Mouse (Mus musculus) liver, embryonic 11.5 days (tissue): ENCODE results near the gene Nos1. TPM values are rescaled to one million over a fixed set of nuclear protein-coding genes. Genes with fewer than 3 reads are reported as not detected.

Experiments
- ATAC-seq: fragments of 200-750 bp; cut with Nextera tagmentation; replicated peaks from 2 replicates; pipeline ENCODE4 v1.8.0; 2017; ENCODE audit warnings: moderate number of reproducible peaks, mild to moderate bottlenecking, moderate TSS enrichment, moderate library complexity; ENCODE audit not compliant: low FRiP score
- DNase-seq: peaks from one replicate; pipeline ENCODE4 v3.0.0-alpha.2; 2017; ENCODE audit warnings: low spot score
- H3K27ac ChIP-seq: fragments of 300-500 bp; sonication (generic); 2 replicates; pipeline ENCODE4 v1.5.1; 2014; ENCODE audit warnings: mild to moderate bottlenecking, low read depth, low read length, control low read depth
- H3K27me3 ChIP-seq: fragments of 300-500 bp; sonication (generic); replicated peaks from 2 replicates; pipeline ENCODE4 v1.6.1; 2014; ENCODE audit warnings: low read length, mixed read lengths; ENCODE audit not compliant: control insufficient read depth, insufficient read depth
- H3K36me3 ChIP-seq: fragments of 300-500 bp; sonication (generic); 2 replicates; pipeline ENCODE4 v1.6.1; 2014; ENCODE audit warnings: mild to moderate bottlenecking, low read length, moderate library complexity, mixed read lengths; ENCODE audit not compliant: control insufficient read depth, insufficient read depth
- H3K4me1 ChIP-seq: fragments of 300-500 bp; sonication (generic); replicated peaks from 2 replicates; pipeline ENCODE4 v1.6.1; 2014; ENCODE audit warnings: low read length, mixed read lengths; ENCODE audit not compliant: control insufficient read depth, insufficient read depth
- H3K4me2 ChIP-seq: fragments of 300-500 bp; sonication (generic); 2 replicates; pipeline ENCODE4 v1.6.1; 2014; ENCODE audit warnings: mild to moderate bottlenecking, control low read depth, moderate library complexity
- H3K4me3 ChIP-seq: fragments of 300-500 bp; sonication (generic); 2 replicates; pipeline ENCODE4 v1.5.1; 2014; ENCODE audit warnings: low read depth, low read length, control low read depth
- H3K9ac ChIP-seq: fragments of 300-500 bp; sonication (generic); 2 replicates; pipeline ENCODE4 v1.6.1; 2014; ENCODE audit warnings: low read depth, low read length, control low read depth
- H3K9me3 ChIP-seq: fragments of 300-500 bp; sonication (generic); 2 replicates; pipeline ENCODE4 v1.6.1; 2016; ENCODE audit warnings: low read length, inconsistent platforms, mixed read lengths; ENCODE audit not compliant: control insufficient read depth
- WGBS: fragments of 180-500 bp; shearing (Covaris S2); extraction: QIAGEN DNeasy Blood & Tissue Kit; methylation state at CpG from one replicate; pipeline ENCODE4 v1.1.7; 2014; 5-methylcytosine and 5-hydroxymethylcytosine counted together
- polyA plus RNA-seq: library from polyadenylated mRNA; unstranded; fragments of >200 nt; fragmentation: Nextera tagmentation; extraction: Ambion mirVana; gene quantifications from 2 replicates; pipeline ENCODE4 v1.2.1, GENCODE M21; 2014

The Nos1 gene
- polyA plus RNA-seq: 0.01 TPM in 1 of 2 replicates, not detected in the other

DNA sequence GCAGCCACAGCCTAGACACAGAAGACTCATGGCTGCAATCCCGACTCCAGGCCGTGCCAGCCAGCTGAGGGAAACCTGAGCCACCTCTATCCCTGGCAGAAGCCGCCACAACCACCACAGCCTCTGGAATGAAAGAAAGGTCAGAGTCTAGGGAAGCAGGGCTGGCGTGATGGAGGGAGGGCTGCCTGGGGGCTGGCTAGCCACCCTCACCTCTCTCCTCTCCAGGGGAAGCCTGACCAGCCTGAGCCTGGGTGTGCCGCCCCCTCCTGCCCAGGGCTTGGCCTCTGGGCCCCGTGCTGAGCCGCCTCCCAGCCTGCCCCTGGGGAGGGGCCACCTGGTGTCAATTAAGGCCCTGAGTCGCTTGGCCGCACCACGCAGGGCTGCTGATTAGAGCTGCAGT, at the start of gene Nos1:
Gene Nos1 (plus strand): TSS at position 352 of the 400 bp plus-strand sequence.
- Histone ChIP-seq H3K9ac (no peak within 1 kb of the TSS), H3K4me3 (no peak within 1 kb of the TSS), H3K4me1 (no peaks in the 10 kb centered on the region), H3K4me2 (no peak within 1 kb of the TSS), H3K27me3 (no peaks in the 10 kb centered on the region), H3K36me3 (no peaks in the 10 kb centered on the region), H3K9me3 (no peaks in the 10 kb centered on the region), H3K27ac (no peak within 1 kb of the TSS)
- ATAC-seq: no peak
- 31% methylated on average over 10 of the region's 10 CpGs for WGBS
- no peak for DNase-seq

DNA sequence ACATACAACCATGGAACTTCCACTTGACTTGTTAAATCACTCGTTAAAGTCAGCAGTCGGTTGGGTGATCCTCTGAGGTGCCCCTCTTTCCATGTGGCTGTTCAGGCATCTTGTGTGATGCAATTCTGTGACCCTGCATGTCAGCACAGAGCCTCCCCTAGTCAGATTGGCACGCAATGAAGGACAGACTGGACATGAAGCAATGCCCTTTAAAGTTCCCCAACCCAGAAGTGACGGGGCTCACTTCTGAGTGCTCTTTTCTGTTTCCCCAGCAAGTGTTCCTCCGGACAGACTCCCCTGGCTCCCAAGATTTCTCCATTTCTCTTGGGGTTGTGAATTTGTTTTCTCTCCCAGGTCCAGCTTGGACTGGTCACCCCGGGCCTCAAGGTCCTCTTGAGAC, 49.5 kb upstream of the Nos1 start:
- Histone ChIP-seq H3K9ac (no peak overlapping the region), H3K9me3 (no peaks in the 10 kb centered on the region), H3K36me3 (no peaks in the 10 kb centered on the region), H3K27ac (no peak overlapping the region), H3K4me3 (no peak overlapping the region), H3K4me2 (no peak overlapping the region), H3K27me3 (no peaks in the 10 kb centered on the region), H3K4me1 (no peaks in the 10 kb centered on the region)
- DNase-seq: no peak
- WGBS: 66% methylated on average over 6 of the region's 6 CpGs
- no peak for ATAC-seq

DNA sequence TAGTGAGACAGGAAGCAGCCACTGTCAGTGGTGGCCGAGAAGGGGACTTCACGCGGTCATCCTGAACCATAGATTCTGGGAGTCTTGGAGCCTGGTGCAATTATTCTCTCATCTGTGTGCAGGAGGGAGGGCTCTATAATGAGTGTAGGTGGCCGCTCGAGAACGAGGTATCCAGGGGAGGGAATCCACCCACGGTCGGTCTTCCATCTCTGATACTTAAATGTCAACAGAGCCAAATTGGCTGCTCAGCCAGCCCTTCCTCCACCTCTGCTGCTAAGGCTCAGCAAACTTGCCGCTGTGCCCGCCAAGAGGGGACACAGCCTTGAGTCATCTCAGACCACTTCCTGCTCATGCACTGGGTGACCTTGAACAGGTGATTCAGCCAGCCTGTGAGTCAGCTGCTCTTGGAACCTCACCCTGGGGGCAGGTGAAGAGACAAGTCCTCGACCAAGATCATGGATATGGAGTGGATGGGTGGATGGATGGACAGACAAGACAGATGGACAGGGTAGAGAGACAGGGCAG, 36.1 kb upstream of the Nos1 start:
- ATAC-seq (no peak), DNase-seq (no peak)
- no peaks in the 10 kb centered on the region for H3K4me1 ChIP-seq
- H3K27ac ChIP-seq: no peak overlapping the region
- no peaks in the 10 kb centered on the region for H3K27me3 ChIP-seq
- no peaks in the 10 kb centered on the region for H3K36me3 ChIP-seq
- H3K9ac ChIP-seq: no peak overlapping the region
- 54% methylated on average over 11 of the region's 11 CpGs for WGBS
- no peak overlapping the region for H3K4me2 ChIP-seq
- H3K9me3 ChIP-seq: no peaks in the 10 kb centered on the region
- H3K4me3 ChIP-seq: no peak overlapping the region

DNA sequence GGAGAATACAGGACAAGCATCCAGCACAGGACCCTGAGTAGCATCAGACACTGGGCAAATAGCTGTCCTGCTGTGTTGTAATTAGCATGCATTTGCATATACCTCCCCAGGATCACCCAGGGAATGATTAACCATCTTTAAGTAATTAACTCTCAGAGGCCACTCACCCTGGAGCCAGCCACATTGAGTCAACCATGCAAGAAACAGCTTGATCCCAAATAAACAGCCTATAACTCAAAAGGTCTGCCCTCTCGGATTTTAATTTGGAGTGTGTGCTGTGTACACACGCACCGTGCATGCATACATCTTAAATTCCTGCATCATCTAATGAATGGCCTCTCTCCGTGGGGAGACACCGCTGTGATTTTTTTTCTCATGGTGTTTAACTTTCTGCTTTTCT, 31.5 kb upstream of the Nos1 start:
- no peaks in the 10 kb centered on the region for H3K9me3 ChIP-seq
- no peak overlapping the region for H3K4me2 ChIP-seq
- no peaks in the 10 kb centered on the region for H3K4me1 ChIP-seq
- no peaks in the 10 kb centered on the region for H3K27me3 ChIP-seq
- H3K4me3 ChIP-seq: no peak overlapping the region
- no peak overlapping the region for H3K27ac ChIP-seq
- DNase-seq (no peak), ATAC-seq (no peak)
- no peaks in the 10 kb centered on the region for H3K36me3 ChIP-seq
- WGBS: 45% methylated on average over 5 of the region's 5 CpGs
- no peak overlapping the region for H3K9ac ChIP-seq

DNA sequence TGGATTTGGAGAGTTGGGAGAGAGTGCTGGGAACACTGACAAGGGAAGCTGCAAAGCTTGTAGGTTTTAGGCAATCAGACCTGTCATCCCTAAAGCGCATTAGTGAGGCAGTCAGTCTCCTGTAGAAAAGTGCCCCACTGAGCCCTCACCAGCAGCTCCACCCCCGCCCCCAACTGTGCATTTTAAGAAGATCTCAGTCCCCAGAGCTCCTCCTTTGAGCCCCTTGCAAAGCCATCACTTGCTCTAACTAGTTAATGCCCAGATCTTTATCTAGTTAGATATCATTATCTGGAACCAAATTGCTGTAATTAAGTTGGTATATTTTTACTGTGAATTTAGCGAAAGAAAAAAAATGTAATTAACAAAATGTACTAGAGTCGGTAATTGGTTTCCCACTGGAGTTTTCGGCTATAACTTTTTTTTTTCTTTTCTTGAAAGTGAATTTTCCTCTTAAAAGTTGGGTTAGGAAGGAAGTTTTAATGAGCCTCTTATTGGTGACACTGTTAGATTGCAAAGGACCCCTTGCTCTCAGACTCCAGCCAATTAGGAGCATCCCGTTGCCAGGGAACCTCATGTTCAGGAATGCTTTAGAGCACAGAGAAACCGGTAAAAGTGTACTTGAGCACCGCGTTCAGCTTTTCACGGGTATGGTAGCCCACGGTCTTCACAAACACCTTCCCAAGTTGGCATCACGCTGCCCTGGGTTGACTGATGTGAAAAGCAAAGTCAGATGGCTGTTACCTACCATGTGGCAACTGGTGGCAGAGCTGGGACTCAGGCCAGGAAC, 22.9 kb upstream of the Nos1 start:
- H3K4me2 ChIP-seq: no peak overlapping the region
- no peak overlapping the region for H3K27ac ChIP-seq
- DNase-seq (no peak), ATAC-seq (no peak)
- 47% methylated on average over 12 of the region's 12 CpGs for WGBS
- no peaks in the 10 kb centered on the region for H3K4me1 ChIP-seq
- no peak overlapping the region for H3K9ac ChIP-seq
- no peak overlapping the region for H3K4me3 ChIP-seq
- no peaks in the 10 kb centered on the region for H3K9me3 ChIP-seq
- H3K36me3 ChIP-seq: no peaks in the 10 kb centered on the region
- H3K27me3 ChIP-seq: no peaks in the 10 kb centered on the region

DNA sequence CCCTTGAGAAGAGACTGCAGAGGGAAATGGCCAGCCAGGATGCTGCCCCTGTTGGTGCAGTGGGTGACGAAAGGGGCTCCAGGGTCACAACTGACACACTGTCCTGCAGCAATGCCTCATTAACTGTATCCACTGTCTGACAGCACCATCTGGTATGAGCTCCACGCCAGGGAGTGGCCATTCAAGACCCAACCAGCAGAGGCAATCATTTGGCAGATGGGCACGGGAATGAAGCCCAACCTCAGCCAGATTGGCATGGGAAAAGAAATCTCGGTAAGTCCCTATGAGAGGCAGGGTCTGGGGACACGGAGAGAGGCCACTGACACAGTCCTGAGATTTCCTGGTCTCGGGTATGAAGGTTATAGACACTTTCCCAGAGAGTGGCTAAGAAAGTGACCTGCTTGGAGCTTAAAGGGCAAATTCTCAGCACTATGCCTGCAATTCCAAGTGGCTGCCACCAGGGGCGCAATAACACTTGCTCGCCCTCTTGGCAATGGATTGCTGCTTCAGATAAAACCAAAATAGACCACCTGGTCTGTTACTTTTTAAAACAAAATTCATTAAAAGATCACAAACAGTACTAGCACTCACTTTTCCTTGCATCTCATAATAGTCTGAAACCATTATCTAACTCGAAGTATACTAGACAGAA, 19.5 kb upstream of the Nos1 start:
- no peaks in the 10 kb centered on the region for H3K36me3 ChIP-seq
- H3K4me3 ChIP-seq: no peak overlapping the region
- H3K4me2 ChIP-seq: no peak overlapping the region
- ATAC-seq (no peak), DNase-seq (no peak)
- no peaks in the 10 kb centered on the region for H3K27me3 ChIP-seq
- no peaks in the 10 kb centered on the region for H3K9me3 ChIP-seq
- no peaks in the 10 kb centered on the region for H3K4me1 ChIP-seq
- no peak overlapping the region for H3K27ac ChIP-seq
- 66% methylated on average over 9 of the region's 9 CpGs for WGBS
- H3K9ac ChIP-seq: no peak overlapping the region

GRCm38 (mm10) chr5:117764496-117764895, 16.3 kb upstream of the Nos1 start:
- no peaks in the 10 kb centered on the region for H3K27me3 ChIP-seq
- H3K4me2 ChIP-seq: no peak overlapping the region
- H3K4me1 ChIP-seq: no peaks in the 10 kb centered on the region
- no peaks in the 10 kb centered on the region for H3K9me3 ChIP-seq
- no peak overlapping the region for H3K9ac ChIP-seq
- H3K36me3 ChIP-seq: no peaks in the 10 kb centered on the region
- no peak for ATAC-seq
- 77% methylated on average over 9 of the region's 9 CpGs for WGBS
- DNase-seq: no peak
- H3K4me3 ChIP-seq: no peak overlapping the region
- no peak overlapping the region for H3K27ac ChIP-seq

DNA sequence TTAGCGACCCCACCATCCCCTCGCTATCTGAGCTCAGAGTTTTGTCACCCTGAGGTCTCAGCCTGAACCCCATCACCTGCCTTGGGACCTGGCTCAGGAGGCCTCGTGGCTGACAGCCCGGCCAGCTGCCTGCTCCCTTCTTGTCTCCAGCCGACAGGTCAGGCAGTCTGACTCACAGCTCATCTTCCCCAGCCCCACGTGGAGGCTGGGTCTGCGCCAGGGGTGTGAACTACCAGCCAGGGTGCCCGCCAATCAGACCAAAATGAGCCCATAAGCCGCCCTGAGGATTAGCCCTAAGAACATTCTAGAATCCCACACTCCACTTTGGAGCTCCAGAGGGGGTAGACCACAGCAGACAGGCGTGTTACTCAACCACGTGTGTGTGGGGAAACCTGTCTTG, 1.7 kb upstream of the Nos1 start:
- no peak for DNase-seq
- H3K27me3 ChIP-seq: no peaks in the 10 kb centered on the region
- no peak overlapping the region for H3K4me2 ChIP-seq
- no peaks in the 10 kb centered on the region for H3K4me1 ChIP-seq
- no peaks in the 10 kb centered on the region for H3K9me3 ChIP-seq
- H3K4me3 ChIP-seq: no peak overlapping the region
- no peak overlapping the region for H3K9ac ChIP-seq
- no peak for ATAC-seq
- WGBS: 50% methylated on average over 11 of the region's 11 CpGs
- H3K27ac ChIP-seq: no peak overlapping the region
- H3K36me3 ChIP-seq: no peaks in the 10 kb centered on the region

DNA sequence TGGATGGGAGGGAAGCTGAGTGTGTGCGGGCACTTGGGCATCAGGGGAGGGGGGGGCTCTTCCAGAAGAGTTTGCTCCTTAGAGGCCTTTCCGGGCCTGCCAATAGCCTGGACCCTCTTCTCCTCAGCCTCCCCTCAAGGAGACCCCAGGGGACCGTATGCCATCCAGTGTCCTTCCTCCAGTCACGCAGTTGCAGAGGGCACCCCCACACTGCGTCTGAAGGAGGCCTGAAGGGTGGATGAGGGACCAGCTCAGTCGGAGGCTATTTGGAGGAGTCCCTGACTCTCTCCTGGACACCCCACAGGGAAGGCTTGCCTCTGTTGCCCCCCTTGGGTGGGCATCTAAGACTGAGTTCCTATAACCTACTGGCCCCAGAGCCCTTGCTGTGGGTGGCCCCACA, 346 bp downstream of the Nos1 start:
- Histone ChIP-seq H3K27ac (no peak overlapping the region), H3K4me1 (no peaks in the 10 kb centered on the region), H3K9me3 (no peaks in the 10 kb centered on the region), H3K27me3 (no peaks in the 10 kb centered on the region), H3K9ac (no peak overlapping the region), H3K4me3 (no peak overlapping the region), H3K4me2 (no peak overlapping the region), H3K36me3 (no peaks in the 10 kb centered on the region)
- ATAC-seq (no peak), DNase-seq (no peak)
- 73% methylated on average over 6 of the region's 6 CpGs for WGBS
